Mouse (Mus musculus) kidney, adult 18-20 months (tissue): Measurements from ENCODE around the gene Bcl2.

ENCODE experiments used
- DNase-seq: peaks from one replicate; pipeline ENCODE4 v3.0.0; 2021

The Bcl2 gene

GRCm38 (mm10) chr1:106711356-106712125 is 2.5 kb downstream of the Bcl2 start:
- DNase-seq = peak; percentile 34

GRCm38 (mm10) chr1:106710202-106710601 is 3.9 kb downstream of the Bcl2 start:
- no peak for DNase-seq

- no peak for DNase-seq
These were observed 6.8 kb downstream of the Bcl2 start for GRCm38 (mm10) chr1:106707036-106707880.

- no peak for DNase-seq
These were observed 10.9 kb downstream of the Bcl2 start for GRCm38 (mm10) chr1:106703183-106703582.

- DNase-seq = no peak
These were observed 11.5 kb downstream of the Bcl2 start for GRCm38 (mm10) chr1:106702471-106703175.

GRCm38 (mm10) chr1:106700520-106701114 is 13.5 kb downstream of the Bcl2 start:
- DNase-seq = no peak

GRCm38 (mm10) chr1:106696472-106696871 is 17.6 kb downstream of the Bcl2 start:
- no peak for DNase-seq

GRCm38 (mm10) chr1:106695649-106696048 is 18.4 kb downstream of the Bcl2 start:
- DNase-seq = no peak

- DNase-seq = no peak
These were observed 19.8 kb downstream of the Bcl2 start for GRCm38 (mm10) chr1:106694316-106694715.

- no peak for DNase-seq
These were observed 21.5 kb downstream of the Bcl2 start for GRCm38 (mm10) chr1:106692599-106692998.

GRCm38 (mm10) chr1:106690887-106691286 is 23.2 kb downstream of the Bcl2 start:
- DNase-seq = no peak

GRCm38 (mm10) chr1:106688161-106688516 is 25.9 kb downstream of the Bcl2 start:
- no peak for DNase-seq

- DNase-seq = peak; percentile 66
These were observed 26.5 kb downstream of the Bcl2 start for GRCm38 (mm10) chr1:106687435-106688160.

GRCm38 (mm10) chr1:106685702-106686101 is 28.4 kb downstream of the Bcl2 start:
- DNase-seq = no peak

GRCm38 (mm10) chr1:106684546-106684945 is 29.5 kb downstream of the Bcl2 start:
- DNase-seq = no peak

- no peak for DNase-seq
These were observed 31.2 kb downstream of the Bcl2 start for GRCm38 (mm10) chr1:106682829-106683228.

GRCm38 (mm10) chr1:106679800-106680515 is 34.1 kb downstream of the Bcl2 start:
- DNase-seq = no peak

- DNase-seq = no peak
These were observed 36.0 kb downstream of the Bcl2 start for GRCm38 (mm10) chr1:106678060-106678478.

GRCm38 (mm10) chr1:106666140-106667088 is 47.7 kb downstream of the Bcl2 start:
- DNase-seq = no peak

GRCm38 (mm10) chr1:106664978-106665377 is 49.1 kb downstream of the Bcl2 start:
- DNase-seq = no peak
